ENCODE assay signal across 16 mouse cellular contexts in the genomic region with DNA sequence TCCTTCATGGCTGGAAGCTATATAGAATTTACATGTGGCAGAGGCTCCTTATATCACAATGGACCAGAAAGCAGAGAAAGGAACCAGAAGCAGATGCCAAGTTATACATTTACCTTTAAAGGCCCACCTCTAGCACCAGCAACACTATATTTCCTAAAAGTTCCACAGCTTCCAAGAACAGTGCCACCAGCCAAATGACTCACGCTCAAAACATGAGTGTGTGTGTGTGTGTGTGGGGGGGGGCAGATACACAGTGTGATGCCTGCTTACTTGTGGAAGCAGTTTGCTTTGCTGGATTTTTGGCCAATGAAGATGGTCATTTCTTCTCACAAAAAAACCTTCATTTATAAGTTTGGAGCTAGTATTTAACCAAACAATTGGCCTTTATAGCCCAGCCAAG.
"Had no signal": no experiment of that assay in that cellular context is flagged by ENCODE, and none has a peak within 500 bp of the region (broad histone marks: within the 10 kb centered on the region; RNA-seq: fewer than 3 reads in every experiment).

No protein-coding gene starts in this region.

- ATAC-seq: midbrain, embryonic 16.5 days had no signal

- H3K27me3 ChIP-seq: midbrain, embryonic 12.5 days; neural tube, embryonic 13.5 days; neural tube, embryonic 15.5 days had no signal

- DNase-seq: lung, embryonic 14.5 days; lung, postnatal 10 days; lung, postnatal 4 days; midbrain, embryonic 14.5 days; retina, postnatal 1 day; right cerebral cortex, adult 18-20 months; right cerebral cortex, postnatal 25 days; right cerebral cortex, postnatal 4 days; spleen, adult 18-20 months; thymus, adult 18-20 months; thymus, postnatal 14 days; thymus, postnatal 36 days had no signal
